Mouse (Mus musculus): ENCODE data around the gene Kcne2.

DNA sequence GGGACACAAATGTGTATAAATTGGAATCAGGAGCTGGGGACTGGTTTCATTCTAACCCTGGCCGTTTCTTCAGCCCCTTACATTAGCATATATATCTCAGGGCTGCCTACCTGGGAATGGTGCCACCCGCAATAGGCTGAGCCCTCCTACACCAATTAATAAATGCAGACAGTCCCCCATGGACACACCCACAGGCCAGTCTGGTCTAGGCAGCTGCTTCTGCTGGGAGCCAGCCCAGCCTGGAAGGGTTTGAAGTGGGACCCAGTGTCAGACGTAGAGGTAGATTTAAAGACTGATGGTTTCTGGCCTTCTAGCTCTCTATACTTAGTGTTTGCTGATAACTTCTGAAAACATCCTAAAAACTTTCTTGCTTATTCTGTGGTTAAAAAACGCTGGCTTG is 16.9 kb downstream of the Kcne2 start:
- TF ChIP-seq CTCF (IDR thresholded peaks at IDR 0.05; ENCODE audit: low read depth, low read length) (no peak), POLR2A (IDR thresholded peaks at IDR 0.05; ENCODE audit: insufficient read depth, low read length) (no peak), EP300 (IDR thresholded peaks at IDR 0.05; ENCODE audit: insufficient read depth, low read depth, low read length) (no peak)
